Mouse (Mus musculus) effector memory CD4-positive, alpha-beta T cell, adult 7 months (primary cell): ENCODE results near the gene Bhlhe23. TPM values are rescaled to one million over a fixed set of nuclear protein-coding genes. Genes with fewer than 3 reads are reported as not detected.

Experiments used
- polyA plus RNA-seq: library from polyadenylated mRNA; unstranded; fragments of 100-300 nt; shearing (Covaris generic); gene quantifications from one replicate; pipeline ENCODE4 v1.2.1, GENCODE M21; 2017

The Bhlhe23 gene
- not detected for polyA plus RNA-seq

GRCm38 (mm10) chr2:180776793-180777192 lies at the start of gene Bhlhe23:
Gene Bhlhe23, minus strand, starts transcription at chr2:180776900.

GRCm38 (mm10) chr2:180724585-180725413 lies 51.9 kb downstream of the Bhlhe23 start, which contains the start of gene Slc17a9:
Gene Slc17a9, plus strand, starts transcription at chr2:180725263.

Other genes with a start within 250 kb of the Bhlhe23 start
- gene Mrgbp, start 195.6 kb downstream of the Bhlhe23 start, polyA plus RNA-seq: 38.4 TPM
- 64.8 TPM for gene Ogfr, start 187.7 kb downstream of the Bhlhe23 start, polyA plus RNA-seq
- gene Col9a3, start 179.1 kb downstream of the Bhlhe23 start, polyA plus RNA-seq: 1.5 TPM
- gene Tcfl5, start 134.2 kb downstream of the Bhlhe23 start, polyA plus RNA-seq: 0.33 TPM
- gene Dido1, start 66.9 kb downstream of the Bhlhe23 start, polyA plus RNA-seq: 32.9 TPM
- 21.9 TPM for gene Gid8, start 66.8 kb downstream of the Bhlhe23 start, polyA plus RNA-seq
- 45.9 TPM for gene Slc17a9, start 51.6 kb downstream of the Bhlhe23 start, polyA plus RNA-seq
- 97.8 TPM for gene Ythdf1, start 144.0 kb upstream of the Bhlhe23 start, polyA plus RNA-seq
- gene Birc7, start 152.1 kb upstream of the Bhlhe23 start, polyA plus RNA-seq: 0.33 TPM
- gene Nkain4, start 177.8 kb upstream of the Bhlhe23 start, polyA plus RNA-seq: not detected
- gene Arfgap1, start 190.3 kb upstream of the Bhlhe23 start, polyA plus RNA-seq: 57.8 TPM
- 1.5 TPM for gene Col20a1, start 209.6 kb upstream of the Bhlhe23 start, polyA plus RNA-seq